Comparison of ENCODE assay signal across 24 mouse cellular contexts in genomic region chr2:10558816-10559215, GRCm38 (mm10).
A peak's percentile ranks its signal among the peaks of the same experiment; 100 is the strongest.
DNase-seq lines count a peak whose midpoint lies in the region; ATAC-seq and TF ChIP-seq lines count a peak whose summit lies in the region.
"Had no signal": no experiment of that assay in that cellular context is flagged by ENCODE, and none has a peak within 500 bp of the region (broad histone marks: within the 10 kb centered on the region; RNA-seq: fewer than 3 reads in every experiment).

No protein-coding gene starts in this region.

- ATAC-seq in cerebellum, adult (ENCODE audit: insufficient number of reproducible peaks, low FRiP score, low TSS enrichment): peak; percentile 52
- ATAC-seq: activated CD4-positive, CD25-positive, alpha-beta regulatory T cell, adult 4 months; CD4-positive, CD25-positive, alpha-beta regulatory T cell, adult 4 months; forebrain, embryonic 14.5 days; forebrain, embryonic 16.5 days; Patski had no signal

- H3K27ac ChIP-seq in left cerebral cortex, adult 2 months: no peak overlapping the region
- H3K27ac ChIP-seq: embryonic facial prominence, embryonic 13.5 days; embryonic facial prominence, embryonic 15.5 days; forebrain, embryonic 10.5 days; forebrain, embryonic 12.5 days; gastrocnemius, adult 2 months had no signal

- intact Hi-C loops in left cerebral cortex, postnatal 4 days (cut with DNase I): no loop called here
- intact Hi-C loops in left cerebral cortex, adult 2 months (cut with DNase I): no loop called here

- no peak overlapping the region for H3K4me3 ChIP-seq in left cerebral cortex, adult 2 months
- H3K4me3 ChIP-seq: embryonic facial prominence, embryonic 13.5 days; embryonic facial prominence, embryonic 15.5 days; erythroblast, embryonic 14.5 days; forebrain, embryonic 10.5 days; forebrain, embryonic 12.5 days; gastrocnemius, adult 2 months had no signal

- TF ChIP-seq CTCF in left cerebral cortex, adult 2 months (IDR thresholded peaks at IDR 0.05): no peak

- no peak for DNase-seq in cerebellum, adult 9-10 months
- peak; percentile 78 to 83 for DNase-seq in cerebellum, postnatal 10 days
- DNase-seq in cerebellum, adult 18-20 months: no peak
- DNase-seq in cerebellum, postnatal 25 days: peak; percentile 51 to 66
- DNase-seq in cerebellum, adult 11 months: no peak
- peak; percentile 6 for DNase-seq in left cerebral cortex, postnatal 4 days
- no peak for DNase-seq in left cerebral cortex, adult 2 months (ENCODE audit: extremely low spot score in 1 of 2, low spot score in 2 of 2)
- DNase-seq: adrenal gland, adult 8-10 months; adrenal gland, postnatal 14 days; adrenal gland, postnatal 36 days; B cell, adult 2 months; embryo, embryonic 11 days; gastrocnemius, adult 2 months had no signal

Comparison
In these comparisons a context has a peak if more than half of its experiments do, and no peak if none do; other contexts are left out.
1. DNase-seq: peak in cerebellum, postnatal 10 days (2 of 2), cerebellum, postnatal 25 days (2 of 2) and left cerebral cortex, postnatal 4 days (single experiment); none in cerebellum, adult 9-10 months (single experiment), cerebellum, adult 18-20 months (0 of 2), cerebellum, adult 11 months (single experiment) and left cerebral cortex, adult 2 months (0 of 2).